Mouse (Mus musculus): ENCODE measurements around the gene Wap. TPM values are rescaled to one million over a fixed set of nuclear protein-coding genes. Genes with fewer than 3 reads are reported as not detected.

The Wap gene
- polyA plus RNA-seq, 1 experiment from 2014 or later, result not detected

GRCm38 (mm10) chr11:6586660-6587059 is 51.8 kb downstream of the Wap start:
- WGBS, result 90% methylated on average over 3 of the region's 3 CpGs
- no peak for ATAC-seq (ENCODE audit: insufficient read depth, low FRiP score, low TSS enrichment)
- peaks cover 11% of the 10 kb centered on the region for H3K36me3 ChIP-seq (ENCODE audit: control insufficient read depth, insufficient read depth, low read length)

GRCm38 (mm10) chr11:6585748-6586147 is 52.7 kb downstream of the Wap start:
- Histone ChIP-seq H3K9ac (ENCODE audit: low read length) (no peak overlapping the region), H3K36me3 (ENCODE audit: control insufficient read depth, insufficient read depth, low read length) (peaks cover 6% of the 10 kb centered on the region), H3K4me2 (ENCODE audit: low read depth) (no peak overlapping the region), H3K27me3 (ENCODE audit: control insufficient read depth, insufficient read depth, low read length) (no peaks in the 10 kb centered on the region), H3K9me3 (ENCODE audit: control insufficient read depth, low read length) (no peaks in the 10 kb centered on the region), H3K27ac (ENCODE audit: low read depth, low read length) (no peak overlapping the region), H3K4me1 (ENCODE audit: control insufficient read depth, insufficient read depth, low read length) (no peaks in the 10 kb centered on the region), H3K4me3 (ENCODE audit: low read depth, low read length) (no peak overlapping the region)
- no peak for ATAC-seq (ENCODE audit: insufficient read depth, low FRiP score, low TSS enrichment)
- WGBS, result 88% methylated on average over 8 of the region's 8 CpGs
- DNase-seq (ENCODE audit: low spot score), result no peak

More at GRCm38 (mm10) chr11:6586660-6587059, 51.8 kb downstream of the Wap start:
- no peaks in the 10 kb centered on the region for H3K4me1 ChIP-seq (ENCODE audit: control insufficient read depth, insufficient read depth, low read length)
- H3K9me3 ChIP-seq (ENCODE audit: control insufficient read depth, low read length), result no peaks in the 10 kb centered on the region
- no peaks in the 10 kb centered on the region for H3K27me3 ChIP-seq (ENCODE audit: control insufficient read depth, insufficient read depth, low read length)
- no peak overlapping the region for H3K4me2 ChIP-seq (ENCODE audit: low read depth)
- no peak for DNase-seq (ENCODE audit: low spot score)
- H3K27ac ChIP-seq (ENCODE audit: low read depth, low read length), result no peak overlapping the region
- no peak overlapping the region for H3K9ac ChIP-seq (ENCODE audit: low read length)
- H3K4me3 ChIP-seq (ENCODE audit: low read depth, low read length), result no peak overlapping the region

Other genes with a start within 250 kb of the Wap start
- 23.4 and 25.4 TPM in 2 replicates for gene Zmiz2, start 249.6 kb downstream of the Wap start, polyA plus RNA-seq (2014; fragmentation: Nextera tagmentation; extraction: Ambion mirVana)
- 4,780 and 5,005 TPM in 2 replicates for gene Ppia, start 223.2 kb downstream of the Wap start, polyA plus RNA-seq (2014; fragmentation: Nextera tagmentation; extraction: Ambion mirVana)
- 762 and 797 TPM in 2 replicates for gene H2afv, start 194.2 kb downstream of the Wap start, polyA plus RNA-seq (2014; fragmentation: Nextera tagmentation; extraction: Ambion mirVana)
- gene Purb, start 162.7 kb downstream of the Wap start, polyA plus RNA-seq (2014; fragmentation: Nextera tagmentation; extraction: Ambion mirVana), result 12.9 and 13.9 TPM in 2 replicates
- 0.81 and 0.85 TPM in 2 replicates for gene Myo1g, start 117.7 kb downstream of the Wap start, polyA plus RNA-seq (2014; fragmentation: Nextera tagmentation; extraction: Ambion mirVana)
- gene Ccm2, start 91.8 kb downstream of the Wap start, polyA plus RNA-seq (2014; fragmentation: Nextera tagmentation; extraction: Ambion mirVana), result 95.8 and 103 TPM in 2 replicates
- 46.5 and 50.1 TPM in 2 replicates for gene Nacad, start 32.6 kb downstream of the Wap start, polyA plus RNA-seq (2014; fragmentation: Nextera tagmentation; extraction: Ambion mirVana)
- gene Tbrg4, start 12.6 kb downstream of the Wap start, polyA plus RNA-seq (2014; fragmentation: Nextera tagmentation; extraction: Ambion mirVana), result 41.0 and 43.4 TPM in 2 replicates
- 9.3 and 11.8 TPM in 2 replicates for gene Ramp3, start 19.9 kb upstream of the Wap start, polyA plus RNA-seq (2014; fragmentation: Nextera tagmentation; extraction: Ambion mirVana)
- not detected in 2 replicates for gene Gm11983, start 199.0 kb upstream of the Wap start, polyA plus RNA-seq (2014; fragmentation: Nextera tagmentation; extraction: Ambion mirVana)

Data from neural tube, embryonic 11.5 days (tissue).